Mouse (Mus musculus) lung, adult 2 months (tissue): ENCODE measurements around the gene 2310030G06Rik. TPM values are rescaled to one million over a fixed set of nuclear protein-coding genes. Genes with fewer than 3 reads are reported as not detected.

Source experiments
- DNase-seq: peaks from one replicate; pipeline ENCODE4 v3.0.0; 2022
- H3K4me1 ChIP-seq: fragments of 200-500 bp; 2 replicates; pipeline ENCODE4 v1.6.1; 2011; ENCODE audit warnings: low read length; ENCODE audit not compliant: control insufficient read depth, insufficient read depth
- H3K4me3 ChIP-seq: fragments of 200-500 bp; replicated peaks from 2 replicates; pipeline ENCODE3; 2011; ENCODE audit warnings: low read depth, mild to moderate bottlenecking, control low read depth, low read length; ENCODE audit errors: extremely low read depth
- CTCF ChIP-seq: fragments of 200-500 bp; IDR thresholded peaks from 2 replicates; pipeline ENCODE4 v1.5.1; 2011; ENCODE audit warnings: mild to moderate bottlenecking, low read length, control low read depth; ENCODE audit not compliant: insufficient read depth
- POLR2A ChIP-seq: fragments of 200-500 bp; IDR thresholded peaks from 2 replicates; pipeline ENCODE4 v1.6.1; 2011; ENCODE audit warnings: low read depth, mild to moderate bottlenecking, control low read depth, low read length, borderline replicate concordance; ENCODE audit errors: extremely low read depth
- WGBS: fragments of 180-500 bp; shearing (Covaris S2); methylation state at CpG from one replicate; pipeline ENCODE4 v1.1.7; 2018; 5-methylcytosine and 5-hydroxymethylcytosine counted together
- polyA plus RNA-seq: library from polyadenylated mRNA; depleted of rRNA; stranded (reverse); fragments of >200 nt; gene quantifications from 2 replicates; pipeline ENCODE4 v1.2.3, GENCODE M21; 2012

The 2310030G06Rik gene
- polyA plus RNA-seq, 1 experiment: 23.5 TPM

GRCm38 (mm10) chr9:50729600-50729999 lies 16.7 kb downstream of the 2310030G06Rik start:
- peaks cover 3% of the 10 kb centered on the region; the same call in 1 of the 2 replicates for H3K4me1 ChIP-seq
- DNase-seq: no peak
- no peak overlapping the region for H3K4me3 ChIP-seq
- WGBS: 31% methylated on average over 4 of the region's 4 CpGs
- TF ChIP-seq CTCF (no peak), POLR2A (no peak)

- Histone ChIP-seq H3K4me3 (peak overlapping the region; percentile 80), H3K4me1 (peaks cover 6% of the 10 kb centered on the region)
- 0% methylated on average over 45 of the region's 45 CpGs for WGBS
- peak; percentile 49 for DNase-seq
- TF ChIP-seq CTCF: no peak
- 0 out of 2 replicates have a peak, but pooled peaks have one; percentile 19 for TF ChIP-seq POLR2A
These were observed 18.2 kb downstream of the 2310030G06Rik start for GRCm38 (mm10) chr9:50727925-50728651.

- no peak for TF ChIP-seq CTCF
- WGBS: 18% methylated on average over 30 of the region's 30 CpGs
- Histone ChIP-seq H3K4me3 (peak overlapping the region; percentile 80), H3K4me1 (peaks cover 8% of the 10 kb centered on the region)
- DNase-seq: no peak
These were observed 19.0 kb downstream of the 2310030G06Rik start for GRCm38 (mm10) chr9:50727171-50727924.

GRCm38 (mm10) chr9:50725921-50726590 lies 20.3 kb downstream of the 2310030G06Rik start:
- no peak for DNase-seq
- peaks cover 8% of the 10 kb centered on the region for H3K4me1 ChIP-seq
- H3K4me3 ChIP-seq: no peak overlapping the region
- WGBS: 62% methylated on average over 8 of the region's 8 CpGs
- TF ChIP-seq POLR2A (no peak), CTCF (no peak)

- Histone ChIP-seq H3K4me3 (no peak overlapping the region), H3K4me1 (peaks cover 8% of the 10 kb centered on the region)
- WGBS: 60% methylated on average over 3 of the region's 3 CpGs
- TF ChIP-seq POLR2A (no peak), CTCF (no peak)
- DNase-seq: no peak
These were observed 21.5 kb downstream of the 2310030G06Rik start for GRCm38 (mm10) chr9:50724661-50725330.

GRCm38 (mm10) chr9:50724147-50724546 lies 22.2 kb downstream of the 2310030G06Rik start:
- H3K4me3 ChIP-seq: no peak overlapping the region
- DNase-seq: no peak
- peaks cover 8% of the 10 kb centered on the region for H3K4me1 ChIP-seq
- 90% methylated on average over 2 of the region's 2 CpGs for WGBS
- TF ChIP-seq CTCF: no peak
- no peak for TF ChIP-seq POLR2A

- Histone ChIP-seq H3K4me1 (peaks cover 8% of the 10 kb centered on the region), H3K4me3 (no peak overlapping the region)
- DNase-seq: peak; percentile 57
- 14% methylated on average over 7 of the region's 7 CpGs for WGBS
- no peak for TF ChIP-seq POLR2A
- no peak for TF ChIP-seq CTCF
These were observed 22.9 kb downstream of the 2310030G06Rik start for GRCm38 (mm10) chr9:50723406-50723805.

GRCm38 (mm10) chr9:50722451-50722911 lies 23.9 kb downstream of the 2310030G06Rik start:
- 46% methylated on average over 8 of the region's 8 CpGs for WGBS
- Histone ChIP-seq H3K4me1 (peaks cover 5% of the 10 kb centered on the region; the same call in 1 of the 2 replicates), H3K4me3 (no peak overlapping the region)
- no peak for DNase-seq
- TF ChIP-seq CTCF: no peak
- TF ChIP-seq POLR2A: no peak

- H3K4me3 ChIP-seq: no peak overlapping the region
- 43% methylated on average over 12 of the region's 12 CpGs for WGBS
- peaks cover 5% of the 10 kb centered on the region; the same call in 1 of the 2 replicates for H3K4me1 ChIP-seq
- no peak for DNase-seq
- TF ChIP-seq CTCF: no peak
- no peak for TF ChIP-seq POLR2A
These were observed 25.3 kb downstream of the 2310030G06Rik start for GRCm38 (mm10) chr9:50721061-50721460.
